Mouse (Mus musculus) embryonic facial prominence, embryonic 13.5 days (tissue): Measurements from ENCODE around the gene Ralbp1. TPM values are rescaled to one million over a fixed set of nuclear protein-coding genes. Genes with fewer than 3 reads are reported as not detected.
A peak's percentile ranks its signal among the peaks of the same experiment; 100 is the strongest.

Experiments
- ATAC-seq: fragments of 200-750 bp; cut with Nextera tagmentation; 2 replicates; pipeline ENCODE4 v1.8.0; 2017; ENCODE audit warnings: low read depth; ENCODE audit not compliant: insufficient number of reproducible peaks, insufficient read depth, low FRiP score, low TSS enrichment
- H3K27ac ChIP-seq: fragments of 300-500 bp; sonication (generic); 2 replicates; pipeline ENCODE4 v1.5.1; 2015; ENCODE audit warnings: moderate library complexity, mild to moderate bottlenecking, inconsistent platforms
- H3K27me3 ChIP-seq: fragments of 300-500 bp; sonication (generic); 2 replicates; pipeline ENCODE4 v1.6.1; 2015; ENCODE audit warnings: mild to moderate bottlenecking, inconsistent platforms
- H3K36me3 ChIP-seq: fragments of 300-500 bp; sonication (generic); 2 replicates; pipeline ENCODE4 v1.6.1; 2015; ENCODE audit warnings: mild to moderate bottlenecking, inconsistent platforms
- H3K4me1 ChIP-seq: fragments of 300-500 bp; sonication (generic); 2 replicates; pipeline ENCODE4 v1.6.1; 2015; ENCODE audit warnings: inconsistent platforms
- H3K4me2 ChIP-seq: fragments of 300-500 bp; sonication (generic); 2 replicates; pipeline ENCODE4 v1.6.1; 2015; ENCODE audit warnings: moderate library complexity, mild to moderate bottlenecking, inconsistent platforms
- H3K4me3 ChIP-seq: fragments of 300-500 bp; sonication (generic); 2 replicates; pipeline ENCODE4 v1.5.1; 2015; ENCODE audit warnings: mild to moderate bottlenecking, inconsistent platforms
- H3K9ac ChIP-seq: fragments of 300-500 bp; sonication (generic); 2 replicates; pipeline ENCODE4 v1.6.1; 2015; ENCODE audit warnings: mild to moderate bottlenecking, inconsistent platforms
- H3K9me3 ChIP-seq: fragments of 300-500 bp; sonication (generic); 2 replicates; pipeline ENCODE4 v1.6.1; 2016; ENCODE audit warnings: inconsistent platforms
- WGBS: fragments of 180-500 bp; shearing (Covaris S2); methylation state at CpG from one replicate; pipeline ENCODE4 v1.1.7; 2015; ENCODE audit warnings: mixed read lengths; 5-methylcytosine and 5-hydroxymethylcytosine counted together
- polyA plus RNA-seq: library from polyadenylated mRNA; unstranded; fragments of >200 nt; fragmentation: Nextera tagmentation; extraction: Ambion mirVana; gene quantifications from 2 replicates; pipeline ENCODE4 v1.2.1, GENCODE M21; 2015

Ralbp1 gene
- polyA plus RNA-seq, 1 experiment from 2014 or later, result 105 TPM

DNA sequence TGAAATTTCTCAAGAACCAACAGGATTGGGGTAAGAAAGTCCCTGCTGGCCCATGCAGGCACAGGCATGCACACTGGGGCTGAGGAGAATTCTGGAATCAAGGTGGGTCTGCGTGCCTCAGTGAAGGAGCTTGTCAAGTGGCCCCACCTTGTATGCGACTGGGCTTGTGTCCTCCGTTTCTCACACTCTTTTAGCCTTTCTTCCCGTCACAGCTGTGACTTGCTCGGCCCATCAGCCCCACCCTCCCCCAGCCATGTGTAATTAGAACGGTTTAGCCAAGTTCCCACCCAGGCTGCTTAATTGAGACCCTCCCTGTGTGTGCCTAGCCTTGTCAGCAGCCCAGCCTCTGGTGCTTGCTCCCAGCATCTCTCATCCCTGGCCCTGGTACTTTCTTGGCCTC, 28.5 kb upstream of the Ralbp1 start:
- Histone ChIP-seq H3K4me1 (peaks cover 30% of the 10 kb centered on the region), H3K9me3 (no peaks in the 10 kb centered on the region), H3K36me3 (0 out of 2 replicates have a peak, but pooled peaks cover 4% of the 10 kb centered on the region), H3K4me3 (no peak overlapping the region), H3K27ac (peak overlapping the region; percentile 19; the same call in 1 of the 2 replicates), H3K27me3 (no peaks in the 10 kb centered on the region), H3K9ac (no peak overlapping the region), H3K4me2 (no peak overlapping the region)
- ATAC-seq, result 0 out of 2 replicates have a peak, but pooled peaks have one; percentile 54
- 51% methylated on average over 6 of the region's 6 CpGs for WGBS

DNA sequence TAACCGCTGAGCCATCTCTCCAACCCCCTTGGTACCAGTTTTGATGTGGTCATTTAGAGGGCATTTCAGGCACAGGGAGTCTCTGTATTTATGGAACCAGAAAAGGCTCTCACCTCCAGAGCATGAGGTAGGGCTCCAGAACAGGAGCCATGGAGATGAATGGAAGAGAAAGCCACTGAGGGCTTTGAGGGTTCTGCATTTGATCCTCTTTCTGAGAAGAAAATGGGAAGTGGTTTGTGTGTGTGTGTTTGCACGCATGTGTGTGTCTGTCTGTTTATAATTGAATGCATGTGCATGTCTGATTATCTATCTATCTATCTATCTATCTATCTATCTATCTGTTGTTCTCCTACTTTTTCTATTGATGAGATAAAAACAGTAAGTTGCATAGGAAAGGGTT, 26.6 kb upstream of the Ralbp1 start:
- no peaks in the 10 kb centered on the region for H3K36me3 ChIP-seq
- H3K4me1 ChIP-seq, result peaks cover 35% of the 10 kb centered on the region
- H3K27me3 ChIP-seq, result no peaks in the 10 kb centered on the region
- H3K9ac ChIP-seq, result no peak overlapping the region
- 79% methylated on average over 2 of the region's 2 CpGs for WGBS
- H3K9me3 ChIP-seq, result no peaks in the 10 kb centered on the region
- H3K4me3 ChIP-seq, result no peak overlapping the region
- no peak overlapping the region for H3K4me2 ChIP-seq
- ATAC-seq, result no peak
- peak overlapping the region; percentile 84; the same call in 1 of the 2 replicates for H3K27ac ChIP-seq

DNA sequence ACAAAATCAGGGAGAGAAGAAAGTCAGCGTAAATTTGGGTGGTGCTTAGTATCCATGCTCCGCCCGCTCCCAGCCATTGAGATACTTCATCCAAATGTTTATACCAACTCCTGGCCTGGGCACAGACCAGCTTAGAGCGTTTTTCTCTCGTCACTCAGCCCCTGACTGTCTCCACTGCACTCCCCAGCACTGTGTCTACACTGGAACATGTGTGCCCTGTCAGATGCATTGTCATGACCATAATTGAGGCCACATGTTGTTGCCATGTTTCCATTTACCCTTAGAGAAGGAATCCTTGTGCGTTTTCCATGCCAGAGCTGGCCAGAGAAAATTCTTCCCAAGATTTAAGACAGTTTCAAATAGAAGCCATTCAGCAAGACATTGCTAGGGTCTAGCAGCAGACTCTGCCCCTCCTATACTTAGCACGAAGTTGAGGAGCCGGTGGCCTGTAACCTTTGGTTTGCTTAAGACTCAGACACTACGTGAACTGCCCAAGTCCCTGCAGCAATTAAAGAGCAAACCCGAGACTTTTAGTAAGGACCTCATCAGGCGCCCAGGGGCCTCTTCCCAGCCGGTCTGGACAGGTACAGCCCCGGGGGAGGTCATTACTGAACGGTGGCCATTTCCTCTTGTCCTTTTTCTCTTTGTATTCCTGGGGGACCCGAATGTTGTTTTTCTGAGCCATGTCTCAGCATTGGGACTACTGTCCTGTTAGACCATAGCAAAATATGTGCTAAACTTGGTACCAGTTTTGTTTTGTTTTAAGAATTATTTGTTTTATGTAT, 25.9 kb upstream of the Ralbp1 start:
- peak overlapping the region; percentile 84 for H3K27ac ChIP-seq
- peak; percentile 56; the same call in 1 of the 2 replicates for ATAC-seq
- 0 out of 2 replicates have a peak overlapping the region, but pooled peaks have one; percentile 3 for H3K4me2 ChIP-seq

DNA sequence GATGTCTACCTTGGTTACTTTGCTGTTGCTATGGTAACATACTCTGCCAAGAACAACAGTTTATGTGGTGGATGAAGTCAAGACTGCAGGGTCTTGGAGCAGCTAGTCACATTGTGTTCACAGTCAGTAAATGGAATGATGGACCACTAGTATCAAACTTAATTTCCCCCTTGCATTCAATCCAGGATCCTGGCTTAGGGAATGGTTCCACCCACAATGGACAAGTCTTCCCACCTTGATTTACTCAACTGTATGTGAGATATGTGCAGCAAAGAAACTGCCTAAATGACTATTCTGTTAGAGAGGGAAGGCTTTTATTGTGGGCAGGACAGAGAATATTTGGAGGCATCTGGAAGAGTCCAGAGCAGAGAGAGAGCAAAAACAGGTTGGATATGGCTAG, 22.7 kb upstream of the Ralbp1 start:
- Histone ChIP-seq H3K36me3 (no peaks in the 10 kb centered on the region), H3K4me3 (no peak overlapping the region), H3K9me3 (no peaks in the 10 kb centered on the region), H3K4me2 (no peak overlapping the region), H3K27ac (no peak overlapping the region), H3K9ac (no peak overlapping the region), H3K4me1 (peaks cover 36% of the 10 kb centered on the region), H3K27me3 (no peaks in the 10 kb centered on the region)
- ATAC-seq, result no peak

More for the DNA sequence above, 25.9 kb upstream of the Ralbp1 start:
- no peaks in the 10 kb centered on the region for H3K36me3 ChIP-seq
- 38% methylated on average over 15 of the region's 15 CpGs for WGBS
- no peak overlapping the region for H3K4me3 ChIP-seq
- no peaks in the 10 kb centered on the region for H3K9me3 ChIP-seq
- peaks cover 43% of the 10 kb centered on the region for H3K4me1 ChIP-seq
- H3K9ac ChIP-seq, result no peak overlapping the region
- no peaks in the 10 kb centered on the region for H3K27me3 ChIP-seq

DNA sequence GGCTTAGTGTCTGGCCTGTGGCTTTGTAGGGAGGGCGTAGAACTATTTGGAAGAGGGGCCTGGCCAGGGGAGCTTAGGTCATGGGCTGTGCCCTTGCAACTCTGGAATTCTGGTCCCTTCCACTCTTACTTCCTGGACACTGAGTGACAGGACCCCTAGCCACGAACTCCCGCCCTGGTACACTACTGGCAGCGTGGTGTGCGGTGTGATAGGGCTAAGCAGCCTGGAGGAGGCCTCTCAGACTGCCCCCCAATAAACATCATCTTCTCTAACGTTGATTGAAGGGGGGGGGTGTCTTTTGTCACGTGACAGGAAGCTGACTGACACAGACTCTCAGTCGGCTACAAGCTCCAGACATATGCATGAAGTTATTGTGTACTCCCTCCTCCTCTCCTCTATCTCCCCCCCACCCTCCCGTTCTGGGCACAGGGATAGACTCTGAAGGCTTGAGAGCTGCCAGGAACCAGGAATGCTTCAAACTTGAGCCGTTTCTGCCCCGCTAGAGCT, 21.4 kb upstream of the Ralbp1 start:
- H3K4me1 ChIP-seq, result peaks cover 36% of the 10 kb centered on the region
- WGBS, result 45% methylated on average over 11 of the region's 11 CpGs
- H3K4me3 ChIP-seq, result no peak overlapping the region
- H3K27me3 ChIP-seq, result no peaks in the 10 kb centered on the region
- no peaks in the 10 kb centered on the region for H3K36me3 ChIP-seq
- peak overlapping the region; percentile 32 for H3K4me2 ChIP-seq
- no peaks in the 10 kb centered on the region for H3K9me3 ChIP-seq
- peak overlapping the region; percentile 85 for H3K27ac ChIP-seq
- ATAC-seq, result peak; percentile 63
- no peak overlapping the region for H3K9ac ChIP-seq

DNA sequence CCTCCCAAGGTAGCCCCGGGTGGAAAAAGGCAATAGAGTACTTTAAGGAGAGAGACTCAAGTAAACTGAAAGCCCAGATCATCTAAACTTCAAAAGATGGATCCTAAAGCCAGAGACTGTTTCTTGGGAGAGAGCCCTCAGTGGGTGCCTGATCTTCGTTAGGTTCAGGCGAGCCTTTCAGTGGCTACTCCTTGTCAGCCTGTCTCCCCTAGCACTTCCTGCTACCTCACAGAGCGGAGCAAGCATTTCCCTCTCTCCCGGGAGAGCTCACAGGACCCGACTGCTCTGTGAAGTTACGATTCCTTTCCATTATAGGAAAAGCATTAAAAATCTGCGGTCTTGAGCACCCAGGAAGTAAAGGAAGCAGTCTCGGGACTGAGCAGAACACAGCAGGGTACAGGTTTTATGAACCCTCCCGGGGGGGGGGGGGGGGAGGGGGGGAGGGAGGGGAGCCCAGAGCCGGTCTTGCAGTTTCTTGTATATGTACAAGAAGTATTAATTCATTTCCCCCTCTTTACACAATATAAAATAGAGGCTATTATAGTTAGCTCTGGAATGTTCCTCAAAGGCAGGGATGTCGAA, 20.8 kb upstream of the Ralbp1 start:
- ATAC-seq, result peak; percentile 26; the same call in 1 of the 2 replicates
- H3K4me1 ChIP-seq, result peaks cover 31% of the 10 kb centered on the region
- no peak overlapping the region for H3K9ac ChIP-seq
- WGBS, result 34% methylated on average over 12 of the region's 12 CpGs
- H3K27ac ChIP-seq, result peak overlapping the region; percentile 85
- H3K4me3 ChIP-seq, result no peak overlapping the region
- no peaks in the 10 kb centered on the region for H3K36me3 ChIP-seq
- peak overlapping the region; percentile 32 for H3K4me2 ChIP-seq
- H3K27me3 ChIP-seq, result no peaks in the 10 kb centered on the region
- no peaks in the 10 kb centered on the region for H3K9me3 ChIP-seq

DNA sequence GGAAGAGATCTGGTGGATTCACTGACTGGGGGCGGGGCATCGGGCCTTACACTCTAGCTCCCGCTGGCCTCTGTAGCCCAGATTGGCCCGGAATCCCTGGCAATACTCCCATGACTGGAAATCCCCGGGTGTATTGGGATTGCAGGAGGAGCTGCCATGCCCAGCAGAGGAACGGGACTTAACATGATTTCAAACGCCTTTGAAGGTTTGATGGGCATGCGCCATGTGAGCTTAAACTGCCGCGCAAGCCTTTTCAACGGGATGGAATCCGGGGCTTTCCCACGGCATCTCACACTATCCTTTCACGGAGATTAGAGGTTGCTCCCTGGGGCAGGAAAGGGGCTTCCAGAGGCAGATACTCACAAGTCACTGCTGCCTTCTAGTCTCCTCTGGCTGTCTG, 19.6 kb upstream of the Ralbp1 start:
- Histone ChIP-seq H3K27me3 (no peaks in the 10 kb centered on the region), H3K4me2 (no peak overlapping the region), H3K4me1 (peaks cover 27% of the 10 kb centered on the region), H3K9ac (no peak overlapping the region), H3K4me3 (no peak overlapping the region), H3K36me3 (no peaks in the 10 kb centered on the region), H3K27ac (peak overlapping the region; percentile 85; the same call in 1 of the 2 replicates), H3K9me3 (no peaks in the 10 kb centered on the region)
- no peak for ATAC-seq
- 66% methylated on average over 14 of the region's 14 CpGs for WGBS

DNA sequence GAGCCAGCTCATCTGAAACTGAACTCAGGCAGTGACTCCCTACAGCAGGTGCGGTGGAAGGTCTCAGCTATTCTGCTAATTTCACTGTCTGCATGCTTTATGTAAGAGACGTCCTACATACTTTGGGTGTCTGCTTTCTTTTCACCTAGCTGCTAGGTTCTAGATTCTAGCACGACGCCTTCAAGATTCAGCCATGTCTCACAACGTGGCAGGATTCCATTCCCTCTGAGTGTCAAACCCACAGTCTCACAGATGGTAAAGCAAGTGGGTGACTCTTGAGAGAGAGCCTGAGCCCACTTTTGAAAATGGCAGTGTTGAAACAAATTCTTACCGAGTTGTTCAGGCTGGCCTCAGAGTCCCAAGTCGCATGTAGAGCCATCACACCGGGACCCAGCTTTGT, 18.2 kb upstream of the Ralbp1 start:
- no peak for ATAC-seq
- Histone ChIP-seq H3K4me3 (no peak overlapping the region), H3K27me3 (no peaks in the 10 kb centered on the region), H3K9ac (no peak overlapping the region), H3K27ac (no peak overlapping the region), H3K9me3 (no peaks in the 10 kb centered on the region), H3K4me2 (no peak overlapping the region), H3K36me3 (no peaks in the 10 kb centered on the region), H3K4me1 (peaks cover 27% of the 10 kb centered on the region)
- WGBS, result 93% methylated on average over 8 of the region's 8 CpGs

DNA sequence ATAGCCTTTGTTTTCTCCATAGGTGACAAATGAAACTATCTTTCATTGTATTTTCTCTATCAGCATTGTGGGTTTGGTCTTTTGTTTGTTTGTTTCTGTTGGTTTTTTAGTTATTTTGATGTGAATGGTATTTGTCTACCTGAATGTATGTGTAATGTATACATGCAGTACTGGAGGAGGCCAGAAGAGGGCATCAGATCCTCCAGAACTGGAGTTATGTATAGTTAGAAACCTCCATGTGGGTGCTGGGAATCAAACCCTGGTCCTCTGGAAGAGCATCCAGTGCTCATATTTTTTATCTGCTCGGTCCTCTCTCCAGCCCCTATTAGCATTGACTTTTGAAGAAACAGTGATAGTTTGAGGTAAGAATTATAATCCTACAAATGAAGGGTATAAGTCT, 17.4 kb upstream of the Ralbp1 start:
- Histone ChIP-seq H3K9ac (no peak overlapping the region), H3K9me3 (no peaks in the 10 kb centered on the region), H3K27ac (no peak overlapping the region), H3K36me3 (no peaks in the 10 kb centered on the region), H3K4me3 (no peak overlapping the region), H3K4me2 (no peak overlapping the region), H3K27me3 (no peaks in the 10 kb centered on the region), H3K4me1 (peaks cover 27% of the 10 kb centered on the region)
- 97% methylated on average over 1 of the region's 1 CpGs for WGBS
- no peak for ATAC-seq

DNA sequence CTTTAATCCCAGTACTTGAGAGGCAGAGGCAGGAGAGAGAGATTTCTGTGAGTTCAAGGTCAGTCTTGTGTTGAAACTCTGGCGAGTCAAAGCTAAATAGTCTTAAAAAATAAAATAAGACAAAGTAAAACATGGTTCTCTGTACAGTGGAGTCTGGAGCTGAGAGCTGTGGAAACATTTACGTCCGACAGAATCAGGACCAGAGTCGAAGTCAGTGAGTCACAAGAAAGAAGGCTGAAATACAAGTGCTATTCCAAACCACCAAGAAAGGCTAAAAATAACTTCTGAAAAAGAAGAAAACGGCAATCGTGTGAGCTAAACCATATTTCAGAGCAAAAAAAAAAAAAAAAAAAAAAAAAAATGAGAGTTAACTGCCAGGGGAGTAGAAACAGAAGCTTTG, 16.7 kb upstream of the Ralbp1 start:
- no peaks in the 10 kb centered on the region for H3K9me3 ChIP-seq
- 80% methylated on average over 6 of the region's 6 CpGs for WGBS
- no peak overlapping the region; the same call in 1 of the 2 replicates for H3K27ac ChIP-seq
- H3K36me3 ChIP-seq, result no peaks in the 10 kb centered on the region
- no peak overlapping the region for H3K4me3 ChIP-seq
- H3K4me2 ChIP-seq, result no peak overlapping the region
- H3K4me1 ChIP-seq, result peaks cover 22% of the 10 kb centered on the region
- ATAC-seq, result no peak
- H3K9ac ChIP-seq, result no peak overlapping the region
- H3K27me3 ChIP-seq, result no peaks in the 10 kb centered on the region

DNA sequence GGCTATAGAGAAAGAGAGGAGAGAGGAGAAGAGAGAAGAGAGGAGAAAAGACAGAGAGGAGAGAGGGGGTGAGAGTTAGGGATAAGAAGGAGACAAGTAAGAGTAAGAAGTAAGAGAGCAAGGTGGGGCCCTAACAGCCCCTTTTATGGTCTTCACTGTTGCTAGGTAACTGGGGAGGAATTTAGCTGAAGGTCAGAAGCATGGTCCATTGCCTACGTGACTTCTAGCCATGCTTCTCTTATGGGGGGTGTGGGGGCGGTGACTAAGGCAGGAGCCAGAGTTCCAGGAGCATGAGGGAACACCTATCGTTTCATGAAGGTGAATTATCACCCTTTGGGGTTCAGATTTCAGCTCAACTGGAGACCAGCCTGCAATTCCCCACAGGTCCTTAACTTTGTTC, 10.4 kb upstream of the Ralbp1 start:
- 0 out of 2 replicates have a peak, but pooled peaks cover 4% of the 10 kb centered on the region for H3K9me3 ChIP-seq
- H3K36me3 ChIP-seq, result no peaks in the 10 kb centered on the region
- 72% methylated on average over 3 of the region's 3 CpGs for WGBS
- H3K27ac ChIP-seq, result no peak overlapping the region
- H3K4me3 ChIP-seq, result no peak overlapping the region
- ATAC-seq, result no peak
- H3K4me1 ChIP-seq, result 0 out of 2 replicates have a peak, but pooled peaks cover 3% of the 10 kb centered on the region
- H3K9ac ChIP-seq, result no peak overlapping the region
- H3K27me3 ChIP-seq, result no peaks in the 10 kb centered on the region
- H3K4me2 ChIP-seq, result no peak overlapping the region

DNA sequence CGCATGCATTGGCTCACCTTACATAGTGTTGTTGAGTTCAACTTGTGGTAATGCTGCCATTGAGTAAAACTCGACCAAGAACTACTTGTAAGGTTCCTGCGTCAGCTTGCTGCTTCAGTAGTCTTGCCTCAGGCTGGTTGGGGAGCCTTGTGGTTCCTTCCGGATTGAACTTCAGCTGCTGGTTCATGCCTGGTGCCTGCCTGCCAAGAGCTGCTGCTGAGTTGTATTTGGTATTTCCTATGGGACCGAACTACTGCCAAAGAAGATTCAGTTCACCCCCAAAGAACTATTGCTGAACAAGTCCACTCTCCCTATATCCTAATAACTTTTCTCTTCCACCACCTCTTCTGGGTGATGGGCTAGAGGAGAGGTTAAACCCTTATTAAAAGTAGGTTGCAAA, 3.9 kb upstream of the Ralbp1 start:
- H3K4me2 ChIP-seq, result no peak overlapping the region
- H3K36me3 ChIP-seq, result no peaks in the 10 kb centered on the region
- no peak overlapping the region for H3K9ac ChIP-seq
- H3K9me3 ChIP-seq, result no peaks in the 10 kb centered on the region
- H3K4me1 ChIP-seq, result peaks cover 14% of the 10 kb centered on the region
- no peaks in the 10 kb centered on the region for H3K27me3 ChIP-seq
- 66% methylated on average over 5 of the region's 5 CpGs for WGBS
- no peak for ATAC-seq
- no peak overlapping the region for H3K27ac ChIP-seq
- no peak overlapping the region for H3K4me3 ChIP-seq
